Mouse (Mus musculus) ES-E14 (cell line): ENCODE results near the gene Wfdc3. TPM values are rescaled to one million over a fixed set of nuclear protein-coding genes. Genes with fewer than 3 reads are reported as not detected.

Source experiments
- DNase-seq: peaks from one replicate; pipeline ENCODE4 v3.0.0-alpha.2; 2013; ENCODE audit warnings: low read depth, low spot score
- H3K27ac ChIP-seq: 2 replicates; pipeline ENCODE4 v1.5.1; 2012; ENCODE audit warnings: low read depth, mild to moderate bottlenecking, low read length, moderate library complexity, mixed read lengths; ENCODE audit not compliant: poor library complexity, insufficient read depth, severe bottlenecking
- H3K36me3 ChIP-seq: 2 replicates; pipeline ENCODE4 v1.6.1; 2012; ENCODE audit warnings: mild to moderate bottlenecking, low read length, moderate library complexity, mixed read lengths; ENCODE audit not compliant: control insufficient read depth, poor library complexity, insufficient read depth, severe bottlenecking
- H3K4me1 ChIP-seq, 2 experiments: fragments of 150-350 bp in 1 of 2; sonication (generic) in 1 of 2; 2 replicates each; pipeline ENCODE4 v1.6.1; 2012; ENCODE audit warnings: low read length in 2 of 2, mild to moderate bottlenecking in 1 of 2, mixed read lengths in 1 of 2; ENCODE audit not compliant: control insufficient read depth in 2 of 2, insufficient read depth in 2 of 2, poor library complexity in 1 of 2
- H3K4me3 ChIP-seq, 2 experiments: fragments of 150-350 bp in 1 of 2; sonication (generic) in 1 of 2; 2 replicates each; pipeline ENCODE4 v1.5.1; 2012; ENCODE audit warnings: low read length in 2 of 2, low read depth in 1 of 2, mild to moderate bottlenecking in 1 of 2, mixed read lengths in 1 of 2; ENCODE audit not compliant: insufficient read depth in 1 of 2, poor library complexity in 1 of 2, severe bottlenecking in 1 of 2
- H3K9ac ChIP-seq: 2 replicates; pipeline ENCODE4 v1.6.1; 2012; ENCODE audit warnings: low read depth, mild to moderate bottlenecking, low read length, mixed read lengths; ENCODE audit not compliant: poor library complexity, insufficient read depth, severe bottlenecking
- H3K9me3 ChIP-seq: fragments of 150-350 bp; sonication (generic); 2 replicates; pipeline ENCODE4 v1.6.1; 2012; ENCODE audit warnings: low read depth, mild to moderate bottlenecking, low read length; ENCODE audit not compliant: control insufficient read depth, insufficient read depth
- CHD2 ChIP-seq: IDR thresholded peaks from 2 replicates; pipeline ENCODE4 v1.6.1; 2014; ENCODE audit warnings: mild to moderate bottlenecking, low read depth, low read length, inconsistent platforms
- HCFC1 ChIP-seq: IDR thresholded peaks from 2 replicates; pipeline ENCODE4 v1.6.1; 2012; ENCODE audit warnings: low read length, inconsistent platforms, borderline replicate concordance; ENCODE audit not compliant: insufficient read depth
- MAFK ChIP-seq: IDR thresholded peaks from 2 replicates; pipeline ENCODE4 v1.6.1; 2014; ENCODE audit warnings: mild to moderate bottlenecking, low read depth, low read length, inconsistent platforms; ENCODE audit not compliant: insufficient read depth
- ZC3H11A ChIP-seq: IDR thresholded peaks from 2 replicates; pipeline ENCODE4 v1.6.1; 2012; ENCODE audit warnings: low read depth, mild to moderate bottlenecking, inconsistent platforms, low read length, borderline replicate concordance
- ZNF384 ChIP-seq: IDR thresholded peaks from 2 replicates; pipeline ENCODE4 v1.6.1; 2012; ENCODE audit warnings: low read depth, low read length, inconsistent platforms
- in situ Hi-C, 2 experiments: fragments of 600-800 bp; cut with MboI; formaldehyde crosslinking; loops; one replicate each; pipeline ENCODE4 v1.15.1; 2025; ENCODE audit warnings: low sequenced_read_pairs in 2 of 2, inconsistent platforms in 1 of 2; ENCODE audit not compliant: unreplicated experiment in 2 of 2
- total RNA-seq: library from RNA; depleted of rRNA; stranded (reverse); fragments of 300-350 nt; gene quantifications from 2 replicates; pipeline ENCODE4 v1.2.3, GENCODE M21; 2012

Gene Wfdc3
- total RNA-seq, 1 experiment = 0.18 TPM

GRCm38 (mm10) chr2:164776130-164776529, 30.4 kb upstream of the Wfdc3 start:
- no peak for TF ChIP-seq MAFK
- TF ChIP-seq CHD2 = no peak
- no peak for TF ChIP-seq HCFC1
- no peak for TF ChIP-seq ZC3H11A
- TF ChIP-seq ZNF384 = no peak
- no peak overlapping the region for H3K9ac ChIP-seq
- H3K27ac ChIP-seq = no peak overlapping the region
- no peaks in the 10 kb centered on the region for H3K9me3 ChIP-seq
- H3K36me3 ChIP-seq = peaks cover 19% of the 10 kb centered on the region
- H3K4me1 ChIP-seq = peaks cover 0 to 15% of the 10 kb centered on the region in 2 experiments; a peak in 2 of 4 replicates
- DNase-seq = no peak
- H3K4me3 ChIP-seq = no peak overlapping the region
- in situ Hi-C loops = no loop called here

GRCm38 (mm10) chr2:164773989-164774364, 28.2 kb upstream of the Wfdc3 start:
- Histone ChIP-seq H3K4me3 (no peak overlapping the region), H3K36me3 (peaks cover 25% of the 10 kb centered on the region), H3K9me3 (no peaks in the 10 kb centered on the region), H3K4me1 (peaks cover 0 to 16% of the 10 kb centered on the region in 2 experiments; a peak in 2 of 4 replicates), H3K9ac (no peak overlapping the region), H3K27ac (no peak overlapping the region)
- no peak for DNase-seq
- in situ Hi-C loops = no loop called here
- TF ChIP-seq ZNF384 (no peak), MAFK (no peak), ZC3H11A (no peak), CHD2 (no peak), HCFC1 (no peak)

- H3K27ac ChIP-seq = no peak overlapping the region
- H3K9ac ChIP-seq = no peak overlapping the region
- H3K4me1 ChIP-seq = peaks cover 0 to 16% of the 10 kb centered on the region in 2 experiments; a peak in 2 of 4 replicates
- no peak overlapping the region for H3K4me3 ChIP-seq
- DNase-seq = no peak
- no peaks in the 10 kb centered on the region for H3K9me3 ChIP-seq
- TF ChIP-seq ZNF384 (no peak), ZC3H11A (no peak), HCFC1 (no peak), MAFK (no peak), CHD2 (no peak)
- H3K36me3 ChIP-seq = peaks cover 25% of the 10 kb centered on the region
- in situ Hi-C loops = no loop called here
These were observed 27.7 kb upstream of the Wfdc3 start for GRCm38 (mm10) chr2:164773229-164773988.

- H3K36me3 ChIP-seq = peaks cover 39% of the 10 kb centered on the region
- H3K27ac ChIP-seq = no peak overlapping the region
- no peaks in the 10 kb centered on the region for H3K9me3 ChIP-seq
- no peak for TF ChIP-seq MAFK
- TF ChIP-seq ZNF384 = no peak
- TF ChIP-seq ZC3H11A = no peak
- no peak for TF ChIP-seq CHD2
- TF ChIP-seq HCFC1 = no peak
- in situ Hi-C loops = no loop called here
- DNase-seq = no peak
- peak overlapping the region; percentile 98 to 100 for H3K4me3 ChIP-seq
- H3K4me1 ChIP-seq = peaks cover 0 to 6% of the 10 kb centered on the region in 2 experiments; a peak in 2 of 4 replicates
- H3K9ac ChIP-seq = peak overlapping the region; percentile 98
These were observed 25.4 kb upstream of the Wfdc3 start for GRCm38 (mm10) chr2:164771123-164771522.
